Mouse (Mus musculus): ENCODE results near the gene Ddit4l. TPM values are rescaled to one million over a fixed set of nuclear protein-coding genes. Genes with fewer than 3 reads are reported as not detected.

The Ddit4l gene
- polyA plus RNA-seq, 1 experiment from 2014 or later = 9.7 TPM

DNA sequence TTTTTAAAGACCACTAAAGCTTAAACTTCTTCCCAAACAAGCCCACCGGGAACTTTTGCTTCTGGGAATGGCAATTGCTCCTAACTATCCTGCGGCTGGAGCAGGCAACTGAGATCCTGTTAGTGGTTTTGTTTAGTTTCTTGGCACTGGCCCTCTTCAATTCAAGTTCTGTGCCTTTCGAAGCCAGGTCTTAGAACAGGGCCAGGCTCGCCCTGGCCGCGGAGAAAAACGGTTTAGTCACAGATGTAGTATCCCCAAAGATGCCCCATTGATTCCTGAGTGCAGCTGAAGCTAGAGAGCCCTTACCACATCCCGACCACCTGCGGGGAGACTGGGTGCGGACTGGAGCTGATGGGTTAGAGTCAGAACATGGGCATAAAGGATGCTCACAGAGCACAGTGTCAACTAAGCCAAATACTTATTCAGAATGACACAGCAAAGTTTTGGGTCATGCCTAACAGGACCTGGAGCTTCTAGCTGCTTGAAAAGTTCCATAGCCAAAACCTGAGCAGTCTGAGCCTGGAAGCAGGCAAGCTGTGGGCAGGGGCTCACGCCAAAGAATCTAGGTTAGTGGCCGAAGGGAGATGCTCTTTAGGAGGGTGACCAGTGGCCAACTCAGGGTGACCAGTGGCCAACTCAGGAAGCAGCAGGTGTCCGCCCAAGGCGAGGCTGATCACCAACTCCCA is 1.6 kb downstream of the Ddit4l start:
- WGBS = 28% methylated on average over 14 of the region's 14 CpGs
- H3K4me2 ChIP-seq = peak overlapping the region; percentile 94
- H3K27me3 ChIP-seq = peaks cover 9% of the 10 kb centered on the region; the same call in 1 of the 2 replicates
- no peaks in the 10 kb centered on the region for H3K9me3 ChIP-seq (replicated peaks)
- H3K9ac ChIP-seq = peak overlapping the region; percentile 62
- H3K4me3 ChIP-seq = peak overlapping the region; percentile 54
- peaks cover 30% of the 10 kb centered on the region for H3K4me1 ChIP-seq
- H3K27ac ChIP-seq = no peak overlapping the region
- H3K36me3 ChIP-seq (ENCODE audit: poor library complexity, severe bottlenecking) = no peaks in the 10 kb centered on the region
- peak; percentile 13; the same call in 1 of the 2 replicates for ATAC-seq

DNA sequence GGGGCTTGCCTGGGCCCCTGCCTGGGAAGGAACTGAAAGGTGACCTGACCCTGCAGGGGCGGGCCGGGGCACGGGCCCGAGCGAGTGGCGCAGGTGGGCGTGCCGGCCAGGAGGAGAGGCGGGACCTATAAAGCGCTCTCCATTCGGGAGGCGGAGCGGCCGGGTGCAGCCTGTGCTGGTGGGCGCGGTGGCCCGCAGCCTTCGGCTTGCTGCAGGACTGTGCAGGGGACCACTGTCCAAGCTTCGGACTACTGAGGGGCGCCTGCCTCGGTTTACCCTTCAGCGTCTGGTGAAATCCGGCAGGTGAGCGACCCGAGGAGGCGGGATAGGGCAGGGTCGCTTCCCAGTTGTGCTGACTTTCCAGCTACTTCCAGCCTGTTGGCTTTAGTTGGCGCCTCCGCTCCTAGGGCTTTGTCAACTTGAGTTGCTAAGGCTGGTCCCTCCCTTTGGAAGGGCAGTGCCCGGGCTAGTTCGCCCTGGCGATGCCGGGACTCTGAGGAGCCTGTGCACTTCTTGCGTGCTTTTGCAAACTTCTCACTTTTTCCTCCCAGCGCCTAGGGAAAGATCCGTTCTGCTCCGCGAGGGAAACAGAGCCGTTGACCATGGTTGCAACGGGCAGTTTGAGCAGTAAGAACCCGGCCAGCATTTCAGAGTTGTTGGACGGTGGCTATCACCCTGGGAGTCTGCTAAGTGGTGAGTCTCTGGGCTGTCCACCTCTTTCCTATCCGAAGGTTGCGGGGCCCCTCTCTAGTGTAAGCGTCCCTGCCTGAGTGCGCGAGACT is 2.4 kb downstream of the Ddit4l start:
- Histone ChIP-seq H3K27me3 (peaks cover 9% of the 10 kb centered on the region; the same call in 1 of the 2 replicates), H3K4me3 (peak overlapping the region; percentile 54), H3K4me1 (peaks cover 30% of the 10 kb centered on the region), H3K36me3 (ENCODE audit: poor library complexity, severe bottlenecking) (no peaks in the 10 kb centered on the region), H3K9ac (peak overlapping the region; percentile 62), H3K4me2 (peak overlapping the region; percentile 94), H3K9me3 (replicated peaks) (no peaks in the 10 kb centered on the region), H3K27ac (no peak overlapping the region)
- ATAC-seq = peak; percentile 95
- under 1% methylated on average over 46 of the region's 47 CpGs for WGBS

DNA sequence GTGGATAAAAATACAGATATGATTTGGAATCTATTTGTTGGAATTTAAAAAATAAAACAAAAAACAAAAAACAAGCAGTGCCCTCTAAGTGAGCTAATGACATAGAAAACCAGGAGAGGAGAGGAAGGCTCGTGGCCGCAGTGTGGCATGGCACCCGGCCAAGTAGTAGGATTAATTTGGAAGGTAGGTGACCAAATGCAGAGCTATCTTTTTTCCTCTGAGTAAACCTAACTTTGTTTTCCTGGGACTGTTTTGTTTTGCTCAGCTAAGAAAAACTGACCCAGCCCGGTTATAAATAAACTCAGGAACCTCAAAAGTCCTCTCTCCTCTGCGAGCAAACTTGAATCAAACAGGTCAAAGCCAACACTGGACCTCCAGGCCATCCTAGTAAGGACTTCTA is 3.6 kb downstream of the Ddit4l start:
- Histone ChIP-seq H3K4me3 (no peak overlapping the region), H3K4me1 (peaks cover 30% of the 10 kb centered on the region), H3K9me3 (replicated peaks) (no peaks in the 10 kb centered on the region), H3K27me3 (peaks cover 9% of the 10 kb centered on the region; the same call in 1 of the 2 replicates), H3K4me2 (no peak overlapping the region; the same call in 1 of the 2 replicates), H3K36me3 (ENCODE audit: poor library complexity, severe bottlenecking) (no peaks in the 10 kb centered on the region), H3K9ac (no peak overlapping the region), H3K27ac (no peak overlapping the region)
- no peak for ATAC-seq
- WGBS = 60% methylated on average over 5 of the region's 5 CpGs

DNA sequence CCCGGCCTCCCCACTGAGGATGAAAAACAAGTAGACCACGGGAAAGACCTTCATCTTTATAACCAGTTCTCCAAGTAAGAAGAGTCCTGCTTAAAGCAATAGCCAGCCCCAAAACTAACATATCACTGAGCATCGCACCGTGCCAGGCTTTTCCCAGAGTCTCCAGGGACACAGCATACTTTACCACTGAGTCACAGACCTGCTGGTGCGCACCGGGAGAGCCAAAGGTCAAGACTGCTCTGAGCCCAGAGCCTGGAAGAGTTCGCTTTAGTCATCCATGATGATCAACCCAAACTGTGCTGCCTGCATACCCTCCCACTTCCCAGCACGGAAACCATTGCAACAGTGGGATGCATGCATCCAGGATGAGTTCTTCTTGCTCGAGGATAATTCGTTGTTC is 12.3 kb downstream of the Ddit4l start:
- Histone ChIP-seq H3K27ac (no peak overlapping the region), H3K27me3 (no peaks in the 10 kb centered on the region), H3K9ac (no peak overlapping the region), H3K4me2 (no peak overlapping the region), H3K4me3 (no peak overlapping the region), H3K4me1 (no peaks in the 10 kb centered on the region), H3K36me3 (ENCODE audit: poor library complexity, severe bottlenecking) (no peaks in the 10 kb centered on the region), H3K9me3 (replicated peaks) (no peaks in the 10 kb centered on the region)
- ATAC-seq = no peak
- 91% methylated on average over 10 of the region's 10 CpGs for WGBS

DNA sequence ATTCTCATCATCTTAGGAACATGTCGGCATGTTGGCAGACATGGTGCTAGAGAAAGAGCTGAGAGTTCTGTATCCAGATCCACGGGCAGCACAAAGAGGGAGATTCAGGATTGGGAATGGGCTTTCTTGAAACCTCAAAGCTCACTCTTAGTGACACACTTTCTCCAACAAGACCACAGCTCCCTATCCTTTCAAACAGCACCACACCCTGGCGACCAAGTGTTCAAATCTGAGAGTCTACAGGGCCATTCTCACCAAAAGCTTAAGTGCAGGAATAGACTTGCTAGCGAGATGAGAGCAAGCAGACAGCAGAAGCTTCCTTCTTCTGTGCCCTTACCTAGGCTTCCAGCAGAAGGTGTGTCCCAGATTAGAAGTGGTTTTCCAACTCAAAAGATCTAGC is 15.2 kb downstream of the Ddit4l start:
- Histone ChIP-seq H3K4me2 (no peak overlapping the region), H3K9ac (no peak overlapping the region), H3K4me1 (no peaks in the 10 kb centered on the region), H3K4me3 (no peak overlapping the region), H3K9me3 (replicated peaks) (no peaks in the 10 kb centered on the region), H3K27me3 (no peaks in the 10 kb centered on the region), H3K36me3 (ENCODE audit: poor library complexity, severe bottlenecking) (no peaks in the 10 kb centered on the region), H3K27ac (no peak overlapping the region)
- no peak for ATAC-seq
- 84% methylated on average over 4 of the region's 4 CpGs for WGBS

DNA sequence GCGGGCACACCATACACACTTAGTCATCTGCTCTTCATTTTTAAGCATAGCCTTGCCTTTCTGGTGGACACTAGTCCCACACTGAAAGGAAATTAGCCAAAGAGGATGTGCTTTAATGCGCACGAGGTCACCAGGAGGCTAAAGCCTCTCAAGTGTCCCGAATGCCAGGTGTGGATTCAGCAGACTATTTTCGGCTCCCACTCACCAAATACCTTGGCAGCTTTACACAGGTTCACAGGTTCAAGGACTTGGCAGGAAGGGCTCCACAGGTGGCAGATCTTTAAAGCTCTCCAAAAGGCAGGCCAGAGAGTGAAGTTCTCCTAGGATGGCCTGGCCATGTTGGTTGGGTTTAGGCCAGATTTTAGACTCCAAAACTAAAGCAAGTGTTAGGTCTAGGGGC is 19.8 kb downstream of the Ddit4l start:
- H3K4me2 ChIP-seq = no peak overlapping the region
- H3K4me1 ChIP-seq = no peaks in the 10 kb centered on the region
- WGBS = 92% methylated on average over 5 of the region's 5 CpGs
- H3K9ac ChIP-seq = no peak overlapping the region
- ATAC-seq = no peak
- no peaks in the 10 kb centered on the region for H3K9me3 ChIP-seq (replicated peaks)
- no peaks in the 10 kb centered on the region for H3K27me3 ChIP-seq
- no peak overlapping the region for H3K4me3 ChIP-seq
- H3K27ac ChIP-seq = no peak overlapping the region
- no peaks in the 10 kb centered on the region for H3K36me3 ChIP-seq (ENCODE audit: poor library complexity, severe bottlenecking)

DNA sequence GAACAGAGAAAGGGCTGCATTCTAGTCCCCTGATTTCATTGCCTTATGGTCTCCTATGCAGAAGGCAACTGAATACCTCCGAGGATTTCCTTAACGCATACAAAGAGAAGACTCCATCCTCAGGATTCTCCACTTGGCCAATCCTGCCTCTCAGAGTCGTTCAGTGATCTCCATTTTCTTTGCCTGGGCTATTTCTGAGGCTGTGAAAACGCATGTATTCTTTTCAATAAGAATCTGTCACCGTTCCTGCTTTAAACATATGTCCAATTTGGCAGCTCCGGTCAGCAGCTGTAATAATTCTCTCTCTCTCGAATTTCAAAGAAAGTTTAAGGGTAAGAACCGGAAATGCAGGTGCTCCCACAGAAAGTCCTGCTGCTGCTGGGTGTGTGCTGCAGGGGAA is 20.7 kb downstream of the Ddit4l start:
- no peak overlapping the region for H3K4me3 ChIP-seq
- H3K4me1 ChIP-seq = no peaks in the 10 kb centered on the region
- no peaks in the 10 kb centered on the region for H3K36me3 ChIP-seq (ENCODE audit: poor library complexity, severe bottlenecking)
- no peak overlapping the region for H3K4me2 ChIP-seq
- ATAC-seq = 0 out of 2 replicates have a peak, but pooled peaks have one; percentile 6
- 41% methylated on average over 8 of the region's 8 CpGs for WGBS
- H3K9ac ChIP-seq = no peak overlapping the region
- no peaks in the 10 kb centered on the region for H3K9me3 ChIP-seq (replicated peaks)
- no peak overlapping the region for H3K27ac ChIP-seq
- no peaks in the 10 kb centered on the region for H3K27me3 ChIP-seq

DNA sequence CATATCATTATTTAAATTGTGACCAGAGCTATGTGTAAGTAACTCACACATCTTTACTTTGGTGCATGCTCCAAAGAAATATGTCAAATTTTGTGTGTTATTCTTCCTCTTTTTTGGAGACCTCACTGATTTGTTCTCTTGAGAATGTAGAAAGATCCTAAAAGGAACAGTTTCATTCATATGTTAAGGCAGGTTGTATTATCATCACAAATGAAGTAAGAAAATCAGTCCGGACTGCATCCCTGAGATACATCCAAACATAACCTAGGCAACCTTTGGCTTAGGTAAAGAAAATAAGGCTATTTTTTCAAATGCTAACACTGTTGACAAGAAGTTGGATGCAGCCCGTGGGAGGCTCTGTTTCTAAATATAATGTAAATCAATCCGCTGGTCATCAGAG is 21.2 kb downstream of the Ddit4l start:
- 61% methylated on average over 3 of the region's 3 CpGs for WGBS
- H3K9me3 ChIP-seq (replicated peaks) = no peaks in the 10 kb centered on the region
- H3K4me2 ChIP-seq = no peak overlapping the region
- no peak for ATAC-seq
- H3K9ac ChIP-seq = no peak overlapping the region
- no peak overlapping the region for H3K4me3 ChIP-seq
- H3K27me3 ChIP-seq = no peaks in the 10 kb centered on the region
- H3K27ac ChIP-seq = no peak overlapping the region
- no peaks in the 10 kb centered on the region for H3K36me3 ChIP-seq (ENCODE audit: poor library complexity, severe bottlenecking)
- no peaks in the 10 kb centered on the region for H3K4me1 ChIP-seq

DNA sequence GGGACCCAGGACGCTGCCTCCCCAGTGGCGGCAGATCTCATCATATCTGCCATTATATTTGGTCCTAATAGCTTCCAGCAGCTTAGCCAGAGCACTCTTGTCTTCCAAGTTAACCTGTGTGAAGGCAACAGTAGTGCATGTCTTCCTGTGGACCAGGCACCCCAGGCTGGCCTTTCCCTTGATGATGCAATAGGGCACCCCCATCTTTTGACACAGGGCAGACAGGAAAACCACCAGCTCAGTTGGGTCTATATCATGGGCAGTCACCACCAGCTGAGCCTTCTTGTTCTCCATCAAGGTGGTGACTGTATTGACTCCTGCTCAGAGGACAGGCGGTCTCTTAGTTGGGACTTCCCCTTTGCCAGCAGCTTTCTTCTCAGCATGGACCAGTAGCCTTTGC is 22.7 kb downstream of the Ddit4l start:
- H3K9ac ChIP-seq = no peak overlapping the region
- ATAC-seq = no peak
- H3K4me2 ChIP-seq = no peak overlapping the region
- no peak overlapping the region for H3K27ac ChIP-seq
- H3K36me3 ChIP-seq (ENCODE audit: poor library complexity, severe bottlenecking) = no peaks in the 10 kb centered on the region
- no peaks in the 10 kb centered on the region for H3K27me3 ChIP-seq
- H3K9me3 ChIP-seq (replicated peaks) = no peaks in the 10 kb centered on the region
- 96% methylated on average over 3 of the region's 3 CpGs for WGBS
- no peaks in the 10 kb centered on the region for H3K4me1 ChIP-seq
- H3K4me3 ChIP-seq = no peak overlapping the region

DNA sequence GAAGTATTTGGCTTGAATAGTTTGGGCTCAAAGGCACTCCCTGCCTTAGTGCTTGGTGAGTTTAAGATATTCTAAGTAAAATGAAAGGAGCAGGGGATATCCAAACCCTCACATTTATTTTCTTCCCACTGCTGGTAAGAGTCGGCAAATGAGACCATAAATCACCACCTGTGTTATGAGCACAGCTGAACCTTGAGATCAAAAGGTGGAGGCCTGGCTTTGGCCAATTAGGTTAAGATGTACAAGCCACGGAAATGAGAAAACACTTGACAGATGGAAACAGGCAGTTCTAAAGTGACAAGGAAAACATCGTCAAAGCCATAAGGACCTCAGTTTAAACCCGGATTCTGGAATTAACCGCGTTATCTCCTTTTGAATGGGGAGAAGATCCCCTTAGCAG is 23.5 kb downstream of the Ddit4l start:
- ATAC-seq = no peak
- no peak overlapping the region for H3K9ac ChIP-seq
- H3K4me3 ChIP-seq = no peak overlapping the region
- no peak overlapping the region for H3K4me2 ChIP-seq
- H3K27ac ChIP-seq = no peak overlapping the region
- no peaks in the 10 kb centered on the region for H3K27me3 ChIP-seq
- 0 out of 2 replicates have a peak, but pooled peaks cover 3% of the 10 kb centered on the region for H3K4me1 ChIP-seq
- 77% methylated on average over 6 of the region's 6 CpGs for WGBS
- no peaks in the 10 kb centered on the region for H3K36me3 ChIP-seq (ENCODE audit: poor library complexity, severe bottlenecking)
- no peaks in the 10 kb centered on the region for H3K9me3 ChIP-seq (replicated peaks)

DNA sequence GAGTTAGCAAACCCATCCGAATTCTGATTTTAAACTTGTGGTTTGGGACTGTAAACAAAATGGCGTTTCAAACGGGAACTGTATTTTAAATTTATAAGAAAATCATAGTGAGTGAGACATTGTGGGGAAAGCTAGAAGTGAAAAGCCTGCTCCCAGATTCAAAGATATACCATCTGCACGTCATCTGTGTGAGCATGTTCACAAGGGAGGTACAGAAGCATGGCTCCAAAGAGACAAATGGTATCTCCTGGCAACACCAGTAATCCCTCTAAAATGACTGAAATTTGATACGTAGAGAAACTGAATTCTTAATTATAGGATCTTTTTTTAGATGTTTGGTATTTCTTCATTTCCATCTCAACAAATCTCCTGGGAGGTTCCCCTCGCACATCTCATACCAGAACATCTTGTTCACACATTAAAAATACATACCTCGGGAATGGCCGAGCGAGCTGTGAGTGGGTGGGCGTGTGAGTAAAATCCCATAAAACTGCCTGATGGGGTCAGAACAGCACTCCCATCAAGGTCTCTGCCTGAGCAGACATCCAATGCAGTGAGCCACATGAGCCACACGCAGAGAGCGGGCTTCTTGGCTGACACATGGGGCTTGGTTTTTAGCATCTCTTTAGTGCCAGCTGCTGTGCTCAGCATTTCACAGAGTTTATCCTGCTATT is 26.2 kb downstream of the Ddit4l start:
- H3K27ac ChIP-seq = no peak overlapping the region; the same call in 1 of the 2 replicates
- H3K4me3 ChIP-seq = no peak overlapping the region
- no peaks in the 10 kb centered on the region for H3K36me3 ChIP-seq (ENCODE audit: poor library complexity, severe bottlenecking)
- no peak overlapping the region for H3K4me2 ChIP-seq
- WGBS = 79% methylated on average over 12 of the region's 12 CpGs
- H3K4me1 ChIP-seq = 0 out of 2 replicates have a peak, but pooled peaks cover 3% of the 10 kb centered on the region
- H3K9me3 ChIP-seq (replicated peaks) = no peaks in the 10 kb centered on the region
- no peaks in the 10 kb centered on the region for H3K27me3 ChIP-seq
- peak; percentile 77 for ATAC-seq
- H3K9ac ChIP-seq = no peak overlapping the region

DNA sequence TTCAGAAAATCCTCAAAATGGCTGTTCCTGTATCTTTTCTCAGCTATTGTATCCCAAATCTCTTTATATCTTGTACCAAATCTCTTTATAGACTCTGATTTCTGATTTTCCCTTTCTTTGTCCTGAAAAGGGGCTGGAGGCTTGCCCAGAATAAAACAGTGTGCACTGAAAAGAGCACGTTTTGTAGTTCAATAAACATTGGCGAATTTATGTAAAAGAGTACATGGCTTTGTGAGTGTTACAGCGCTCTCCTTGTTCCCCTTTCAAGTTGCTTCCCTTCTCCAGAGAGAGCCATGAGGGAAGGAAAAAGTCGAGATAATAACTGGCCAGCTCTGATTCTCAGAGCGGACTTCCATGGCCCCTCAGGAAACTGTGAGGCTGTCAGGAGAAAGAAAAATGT is 27.7 kb downstream of the Ddit4l start:
- Histone ChIP-seq H3K36me3 (ENCODE audit: poor library complexity, severe bottlenecking) (no peaks in the 10 kb centered on the region), H3K4me2 (no peak overlapping the region), H3K9me3 (replicated peaks) (no peaks in the 10 kb centered on the region), H3K9ac (no peak overlapping the region), H3K27ac (0 out of 2 replicates have a peak overlapping the region, but pooled peaks have one; percentile 25), H3K4me3 (no peak overlapping the region), H3K27me3 (no peaks in the 10 kb centered on the region), H3K4me1 (0 out of 2 replicates have a peak, but pooled peaks cover 3% of the 10 kb centered on the region)
- WGBS = 28% methylated on average over 5 of the region's 5 CpGs
- ATAC-seq = peak; percentile 56

Measured in forebrain, embryonic 13.5 days (tissue).